Mouse (Mus musculus): ENCODE results near the gene Qdpr.
"Not testable (repeated sequence)": the region's sequence is repeated elsewhere in the genome, so short reads cannot be mapped to it uniquely, and the experiment has no call there.

The Qdpr gene

GRCm38 (mm10) chr5:45449206-45449605 is 830 bp downstream of the Qdpr start:
- DNase-seq, result peak; percentile 16

- no peak for DNase-seq
These were observed 1.4 kb downstream of the Qdpr start for GRCm38 (mm10) chr5:45448676-45449075.

GRCm38 (mm10) chr5:45444130-45444832 is 5.8 kb downstream of the Qdpr start:
- DNase-seq, result no peak

- DNase-seq, result no peak
These were observed 8.3 kb downstream of the Qdpr start for GRCm38 (mm10) chr5:45441745-45442144.

- DNase-seq, result no peak
These were observed 8.9 kb downstream of the Qdpr start for GRCm38 (mm10) chr5:45441124-45441523.

GRCm38 (mm10) chr5:45438301-45438700 is 11.7 kb downstream of the Qdpr start:
- no peak for DNase-seq

GRCm38 (mm10) chr5:45437826-45438225 is 12.2 kb downstream of the Qdpr start:
- DNase-seq, result no peak

GRCm38 (mm10) chr5:45435967-45436950 is 13.8 kb downstream of the Qdpr start:
- DNase-seq, result no peak

GRCm38 (mm10) chr5:45427891-45428290 is 22.1 kb downstream of the Qdpr start:
- no peak for DNase-seq

- DNase-seq, result no peak
These were observed 23.5 kb downstream of the Qdpr start for GRCm38 (mm10) chr5:45426416-45427034.

- not testable (repeated sequence) for DNase-seq
These were observed 24.3 kb downstream of the Qdpr start for GRCm38 (mm10) chr5:45425771-45426170.

- peak; percentile 71 for DNase-seq
These were observed 25.8 kb downstream of the Qdpr start for GRCm38 (mm10) chr5:45424021-45424886.

GRCm38 (mm10) chr5:45421881-45422844 is 27.9 kb downstream of the Qdpr start:
- DNase-seq, result peak; percentile 36

- DNase-seq, result peak; percentile 43
These were observed 30.0 kb downstream of the Qdpr start for GRCm38 (mm10) chr5:45419841-45420638.

GRCm38 (mm10) chr5:45417859-45418443 is 32.1 kb downstream of the Qdpr start:
- DNase-seq, result no peak

- no peak for DNase-seq
These were observed 33.6 kb downstream of the Qdpr start for GRCm38 (mm10) chr5:45416478-45416877.

GRCm38 (mm10) chr5:45406129-45406528 is 43.9 kb downstream of the Qdpr start:
- DNase-seq, result no peak

- DNase-seq, result peak; percentile 88
These were observed 47.4 kb downstream of the Qdpr start for GRCm38 (mm10) chr5:45402632-45403031.

GRCm38 (mm10) chr5:45384034-45384812 is 65.8 kb downstream of the Qdpr start:
- no peak for DNase-seq

Data from embryo, embryonic 11 days (tissue).